Mouse (Mus musculus): ENCODE measurements at regions not wholly inside any gene's neighbourhood (a gene's known extent, or its start where the extent isn't known, plus 50 kb on each side); places are given as distances from the start of the nearest gene placed in this dataset.
A peak's percentile ranks its signal among the peaks of the same experiment; 100 is the strongest.

DNA sequence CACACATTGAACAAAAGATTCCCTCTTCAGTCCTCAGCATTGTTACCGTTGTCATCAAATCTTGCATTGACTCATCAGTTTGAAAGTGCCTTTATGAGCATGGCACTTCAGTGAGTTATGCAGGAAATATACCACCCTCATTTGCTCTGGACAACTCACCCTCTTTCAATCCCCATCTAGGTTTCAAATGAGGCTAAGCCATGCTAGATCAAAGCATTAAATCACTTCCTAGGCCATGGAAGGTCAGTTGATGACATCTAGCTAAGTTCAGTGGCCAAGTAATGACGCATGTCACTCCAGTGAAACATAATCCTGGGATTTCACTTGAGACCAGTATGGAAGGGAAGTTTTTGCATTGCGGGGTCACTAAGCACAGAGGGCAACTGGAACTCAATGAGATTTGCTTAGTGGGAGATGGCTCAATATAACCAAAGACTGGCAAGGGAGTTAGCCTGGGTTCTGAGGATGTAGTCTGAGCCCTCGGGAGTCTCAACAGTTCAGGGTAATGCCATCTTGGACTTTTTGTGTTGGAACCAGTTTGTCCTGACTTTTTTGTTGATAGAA lies 562.0 kb upstream of the Sall1 start:
- no peak overlapping the region for H3K4me2 ChIP-seq (ENCODE audit: low read depth, low read length)
- no peak overlapping the region for H3K9ac ChIP-seq (ENCODE audit: low read depth, low read length)
- H3K9me3 ChIP-seq (replicated peaks; ENCODE audit: control insufficient read depth, low read length) = no peaks in the 10 kb centered on the region
- ATAC-seq (ENCODE audit: low read depth) = no peak
- no peaks in the 10 kb centered on the region for H3K27me3 ChIP-seq (ENCODE audit: control insufficient read depth, insufficient read depth, low read depth, low read length)
- H3K36me3 ChIP-seq (ENCODE audit: control insufficient read depth, insufficient read depth) = no peaks in the 10 kb centered on the region
- H3K4me3 ChIP-seq (ENCODE audit: low read depth, low read length) = no peak overlapping the region
- H3K4me1 ChIP-seq (ENCODE audit: control insufficient read depth, low read depth, low read length) = no peaks in the 10 kb centered on the region
- 65% methylated on average over 4 of the region's 4 CpGs for WGBS (ENCODE audit: insufficient replicate concordance)
- H3K27ac ChIP-seq (ENCODE audit: low read length) = no peak overlapping the region

DNA sequence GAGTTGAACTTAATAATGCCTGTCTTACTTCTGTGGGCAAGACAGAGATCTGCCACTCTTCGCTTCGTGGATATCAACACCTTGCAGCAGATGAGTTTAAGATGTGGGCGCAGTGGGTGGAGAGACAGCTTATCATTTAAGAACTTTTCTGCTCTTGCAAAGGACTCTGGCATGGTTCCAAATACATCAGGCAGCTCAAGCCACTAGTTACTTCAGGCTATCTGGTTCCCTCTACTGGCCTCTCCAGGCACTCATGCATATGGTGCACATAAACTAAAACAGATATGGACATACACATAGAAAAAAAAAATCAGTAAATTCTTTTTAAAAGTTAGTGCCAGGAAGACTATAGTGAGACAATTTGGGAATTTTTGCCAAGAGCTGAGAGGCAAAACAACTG lies 560.5 kb upstream of the Sall1 start:
- no peak overlapping the region for H3K27ac ChIP-seq (ENCODE audit: low read length)
- no peak overlapping the region for H3K9ac ChIP-seq (ENCODE audit: low read depth, low read length)
- H3K4me1 ChIP-seq (ENCODE audit: control insufficient read depth, low read depth, low read length) = no peaks in the 10 kb centered on the region
- WGBS (ENCODE audit: insufficient replicate concordance) = 56% methylated on average over 3 of the region's 3 CpGs
- ATAC-seq (ENCODE audit: low read depth) = no peak; the same call in 1 of the 2 replicates
- no peak overlapping the region for H3K4me3 ChIP-seq (ENCODE audit: low read depth, low read length)
- H3K27me3 ChIP-seq (ENCODE audit: control insufficient read depth, insufficient read depth, low read depth, low read length) = no peaks in the 10 kb centered on the region
- H3K4me2 ChIP-seq (ENCODE audit: low read depth, low read length) = no peak overlapping the region
- no peaks in the 10 kb centered on the region for H3K9me3 ChIP-seq (replicated peaks; ENCODE audit: control insufficient read depth, low read length)
- no peaks in the 10 kb centered on the region for H3K36me3 ChIP-seq (ENCODE audit: control insufficient read depth, insufficient read depth)

DNA sequence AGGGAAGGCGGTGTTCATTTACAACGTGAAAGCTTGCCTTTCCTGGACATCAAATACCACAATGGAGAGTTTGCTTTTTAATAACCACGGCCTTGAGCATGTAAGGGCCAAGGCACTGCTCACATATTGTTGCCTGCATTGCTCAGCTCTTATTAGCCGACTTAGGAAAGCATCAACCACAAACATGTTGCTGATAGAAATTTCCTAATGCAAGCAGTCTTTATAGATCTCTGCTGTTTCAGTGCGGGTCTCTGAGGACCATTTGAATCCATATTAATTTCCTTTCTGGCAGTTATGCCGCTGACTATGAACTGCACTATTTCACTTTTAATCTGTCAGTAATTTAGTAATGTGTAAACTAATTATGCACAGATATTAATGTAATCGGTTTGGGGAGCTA lies 552.4 kb upstream of the Sall1 start:
- no peaks in the 10 kb centered on the region for H3K36me3 ChIP-seq (ENCODE audit: control insufficient read depth, insufficient read depth)
- H3K9me3 ChIP-seq (replicated peaks; ENCODE audit: control insufficient read depth, low read length) = no peaks in the 10 kb centered on the region
- no peaks in the 10 kb centered on the region for H3K4me1 ChIP-seq (ENCODE audit: control insufficient read depth, low read depth, low read length)
- H3K4me2 ChIP-seq (ENCODE audit: low read depth, low read length) = no peak overlapping the region
- no peaks in the 10 kb centered on the region for H3K27me3 ChIP-seq (ENCODE audit: control insufficient read depth, insufficient read depth, low read depth, low read length)
- 51% methylated on average over 7 of the region's 7 CpGs for WGBS (ENCODE audit: insufficient replicate concordance)
- ATAC-seq (ENCODE audit: low read depth) = no peak
- H3K9ac ChIP-seq (ENCODE audit: low read depth, low read length) = no peak overlapping the region
- H3K4me3 ChIP-seq (ENCODE audit: low read depth, low read length) = no peak overlapping the region
- no peak overlapping the region for H3K27ac ChIP-seq (ENCODE audit: low read length)

DNA sequence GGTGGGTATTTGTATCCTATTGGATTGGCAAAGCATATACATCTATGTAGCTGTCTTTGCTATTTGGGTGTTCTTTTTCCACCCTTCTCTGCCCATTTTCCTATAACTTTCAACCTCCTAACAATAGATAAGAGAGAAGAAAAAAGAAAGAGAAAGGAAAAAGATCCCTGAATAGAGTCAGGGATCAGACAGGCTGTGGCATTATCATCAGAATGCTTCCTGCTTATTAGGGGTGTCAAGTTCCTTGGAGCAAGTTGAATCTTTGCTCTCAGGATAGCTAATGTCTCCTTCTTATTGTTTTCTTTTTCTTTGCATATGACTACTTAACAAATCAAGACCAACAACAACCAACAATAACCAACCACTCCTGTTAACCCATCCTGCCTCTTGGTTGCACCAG lies 539.1 kb upstream of the Sall1 start:
- Histone ChIP-seq H3K9ac (ENCODE audit: low read depth, low read length) (no peak overlapping the region), H3K4me1 (ENCODE audit: control insufficient read depth, low read depth, low read length) (no peaks in the 10 kb centered on the region), H3K36me3 (ENCODE audit: control insufficient read depth, insufficient read depth) (no peaks in the 10 kb centered on the region), H3K4me2 (ENCODE audit: low read depth, low read length) (no peak overlapping the region), H3K27me3 (ENCODE audit: control insufficient read depth, insufficient read depth, low read depth, low read length) (no peaks in the 10 kb centered on the region), H3K27ac (ENCODE audit: low read length) (no peak overlapping the region), H3K9me3 (replicated peaks; ENCODE audit: control insufficient read depth, low read length) (no peaks in the 10 kb centered on the region), H3K4me3 (ENCODE audit: low read depth, low read length) (no peak overlapping the region)
- ATAC-seq (ENCODE audit: low read depth) = no peak

DNA sequence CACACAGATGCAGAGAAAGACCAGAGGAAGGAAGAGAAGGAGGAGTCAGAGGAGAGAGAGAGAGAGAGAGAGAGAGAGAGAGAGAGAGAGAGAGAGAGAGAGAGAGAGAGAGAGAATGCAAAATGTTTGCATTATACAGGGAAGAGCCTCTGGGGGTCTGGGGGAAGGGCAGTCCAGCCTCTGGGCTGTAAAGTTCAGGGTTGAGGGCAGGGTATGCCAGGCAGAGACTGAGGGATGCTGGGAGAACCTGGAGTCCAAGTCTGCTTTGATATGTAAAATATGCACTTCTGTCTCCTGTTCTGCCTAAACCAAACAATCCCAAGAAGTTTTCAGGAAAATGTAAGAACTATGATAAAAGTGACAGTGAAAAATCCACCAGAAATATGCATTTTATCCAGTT lies 538.6 kb upstream of the Sall1 start:
- no peak for ATAC-seq (ENCODE audit: low read depth)
- H3K4me3 ChIP-seq (ENCODE audit: low read depth, low read length) = no peak overlapping the region
- no peak overlapping the region for H3K27ac ChIP-seq (ENCODE audit: low read length)
- no peak overlapping the region for H3K4me2 ChIP-seq (ENCODE audit: low read depth, low read length)
- no peak overlapping the region for H3K9ac ChIP-seq (ENCODE audit: low read depth, low read length)
- H3K9me3 ChIP-seq (replicated peaks; ENCODE audit: control insufficient read depth, low read length) = no peaks in the 10 kb centered on the region
- H3K4me1 ChIP-seq (ENCODE audit: control insufficient read depth, low read depth, low read length) = no peaks in the 10 kb centered on the region
- H3K36me3 ChIP-seq (ENCODE audit: control insufficient read depth, insufficient read depth) = no peaks in the 10 kb centered on the region
- no peaks in the 10 kb centered on the region for H3K27me3 ChIP-seq (ENCODE audit: control insufficient read depth, insufficient read depth, low read depth, low read length)

DNA sequence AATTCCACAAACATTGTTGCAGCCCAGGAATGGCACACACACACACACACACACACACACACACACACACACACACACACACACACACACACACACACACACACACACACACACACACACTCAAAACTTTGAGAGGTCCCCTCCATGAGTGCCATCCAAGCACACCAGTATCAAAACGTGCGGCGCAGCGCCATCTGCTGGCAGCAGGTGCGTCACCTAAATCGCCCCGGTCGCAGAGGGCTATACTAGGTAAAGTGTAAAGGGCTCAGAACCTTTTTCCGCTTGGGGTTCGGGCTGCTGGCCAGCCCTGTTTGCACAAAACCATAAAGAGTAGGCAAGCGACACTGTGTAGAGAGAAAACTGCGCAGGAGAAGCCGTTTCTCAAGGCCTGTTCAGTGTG lies 527.9 kb upstream of the Sall1 start:
- ATAC-seq (ENCODE audit: low read depth) = 0 out of 2 replicates have a peak, but pooled peaks have one; percentile 32
- Histone ChIP-seq H3K9me3 (replicated peaks; ENCODE audit: control insufficient read depth, low read length) (no peaks in the 10 kb centered on the region), H3K27me3 (ENCODE audit: control insufficient read depth, insufficient read depth, low read depth, low read length) (no peaks in the 10 kb centered on the region), H3K27ac (ENCODE audit: low read length) (no peak overlapping the region), H3K4me2 (ENCODE audit: low read depth, low read length) (no peak overlapping the region), H3K4me3 (ENCODE audit: low read depth, low read length) (no peak overlapping the region), H3K4me1 (ENCODE audit: control insufficient read depth, low read depth, low read length) (no peaks in the 10 kb centered on the region), H3K36me3 (ENCODE audit: control insufficient read depth, insufficient read depth) (no peaks in the 10 kb centered on the region), H3K9ac (ENCODE audit: low read depth, low read length) (no peak overlapping the region)
- 4% methylated on average over 13 of the region's 13 CpGs for WGBS (ENCODE audit: insufficient replicate concordance)

DNA sequence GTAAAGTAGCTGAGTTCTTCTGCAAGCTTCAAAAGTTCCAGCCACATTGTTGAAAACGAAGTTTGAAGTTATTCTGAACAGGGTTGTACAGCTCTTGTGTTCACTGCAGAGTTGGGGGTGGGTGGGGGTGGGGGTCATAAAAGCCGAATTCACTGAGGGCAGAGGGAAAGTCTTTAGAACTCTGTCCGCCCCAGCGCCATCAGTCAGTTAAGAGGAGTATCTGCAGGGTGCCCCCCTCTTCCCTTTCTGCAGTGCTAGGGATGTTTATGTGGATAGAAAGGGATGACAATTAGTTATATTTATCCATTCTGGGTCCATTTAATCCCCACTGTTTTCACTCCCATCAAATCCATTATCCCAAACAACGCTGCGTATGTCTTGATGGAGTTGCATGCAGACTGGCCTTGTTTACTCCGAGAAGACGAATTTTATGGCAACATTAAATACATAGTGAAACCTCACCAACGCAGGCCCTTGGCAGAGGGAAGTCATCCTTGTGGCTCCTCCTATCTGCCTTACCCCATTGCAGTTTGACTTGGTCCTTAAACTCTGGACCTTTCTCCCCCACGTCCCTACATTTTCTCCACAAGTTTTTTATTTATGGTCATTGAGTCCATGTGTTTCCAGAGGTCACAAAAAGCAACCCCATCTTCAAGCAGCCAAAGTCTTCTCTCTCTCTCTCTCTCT lies 526.8 kb upstream of the Sall1 start:
- Histone ChIP-seq H3K4me1 (ENCODE audit: control insufficient read depth, low read depth, low read length) (no peaks in the 10 kb centered on the region), H3K36me3 (ENCODE audit: control insufficient read depth, insufficient read depth) (no peaks in the 10 kb centered on the region), H3K27ac (ENCODE audit: low read length) (no peak overlapping the region), H3K9me3 (replicated peaks; ENCODE audit: control insufficient read depth, low read length) (no peaks in the 10 kb centered on the region), H3K9ac (ENCODE audit: low read depth, low read length) (no peak overlapping the region), H3K27me3 (ENCODE audit: control insufficient read depth, insufficient read depth, low read depth, low read length) (no peaks in the 10 kb centered on the region), H3K4me3 (ENCODE audit: low read depth, low read length) (no peak overlapping the region), H3K4me2 (ENCODE audit: low read depth, low read length) (no peak overlapping the region)
- WGBS (ENCODE audit: insufficient replicate concordance) = 43% methylated on average over 10 of the region's 10 CpGs
- ATAC-seq (ENCODE audit: low read depth) = no peak

DNA sequence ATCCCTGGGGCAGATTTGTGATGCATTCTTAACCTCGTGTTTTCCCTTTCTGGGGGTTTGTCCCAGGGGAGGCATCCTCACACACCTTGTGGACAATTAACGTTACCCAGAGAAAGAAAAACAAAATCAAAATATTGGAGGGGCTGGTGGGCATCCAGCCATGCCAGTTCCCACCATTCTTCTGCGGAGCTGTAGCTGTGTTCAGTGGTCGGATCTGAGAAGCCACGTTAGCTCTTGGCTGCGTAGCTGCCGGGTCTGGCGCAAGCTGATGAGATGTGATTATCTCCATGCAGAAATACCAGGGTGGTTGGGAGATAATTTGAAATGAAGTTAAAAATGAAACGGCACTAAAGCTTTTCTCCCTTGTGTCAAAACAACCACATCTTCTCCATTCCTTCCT lies 525.4 kb upstream of the Sall1 start:
- Histone ChIP-seq H3K36me3 (ENCODE audit: control insufficient read depth, insufficient read depth) (no peaks in the 10 kb centered on the region), H3K4me1 (ENCODE audit: control insufficient read depth, low read depth, low read length) (no peaks in the 10 kb centered on the region), H3K27ac (ENCODE audit: low read length) (no peak overlapping the region), H3K4me2 (ENCODE audit: low read depth, low read length) (no peak overlapping the region), H3K4me3 (ENCODE audit: low read depth, low read length) (no peak overlapping the region), H3K9me3 (replicated peaks; ENCODE audit: control insufficient read depth, low read length) (no peaks in the 10 kb centered on the region), H3K9ac (ENCODE audit: low read depth, low read length) (no peak overlapping the region), H3K27me3 (ENCODE audit: control insufficient read depth, insufficient read depth, low read depth, low read length) (no peaks in the 10 kb centered on the region)
- 47% methylated on average over 9 of the region's 9 CpGs for WGBS (ENCODE audit: insufficient replicate concordance)
- no peak for ATAC-seq (ENCODE audit: low read depth)

DNA sequence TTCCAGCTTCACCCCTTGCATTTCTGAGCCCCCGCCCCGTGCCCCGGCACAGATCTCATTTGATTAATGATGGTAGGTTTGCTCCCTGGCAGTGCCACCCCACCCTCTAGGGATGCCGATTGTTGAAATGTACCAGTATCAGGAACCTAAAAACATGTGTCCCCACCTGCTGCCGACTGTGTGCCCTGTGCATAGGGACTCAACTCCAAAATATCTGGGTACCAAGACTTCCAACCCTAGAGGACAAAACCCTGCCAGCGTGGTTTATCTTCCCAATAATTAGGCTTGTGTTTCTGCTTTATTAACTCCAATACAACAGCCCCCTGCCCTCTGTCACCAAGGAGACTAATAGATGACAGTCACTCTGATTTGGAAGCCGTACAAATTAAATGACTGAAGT lies 524.7 kb upstream of the Sall1 start:
- no peak overlapping the region for H3K4me2 ChIP-seq (ENCODE audit: low read depth, low read length)
- H3K27ac ChIP-seq (ENCODE audit: low read length) = no peak overlapping the region
- no peaks in the 10 kb centered on the region for H3K4me1 ChIP-seq (ENCODE audit: control insufficient read depth, low read depth, low read length)
- no peak overlapping the region for H3K9ac ChIP-seq (ENCODE audit: low read depth, low read length)
- H3K4me3 ChIP-seq (ENCODE audit: low read depth, low read length) = no peak overlapping the region
- H3K36me3 ChIP-seq (ENCODE audit: control insufficient read depth, insufficient read depth) = no peaks in the 10 kb centered on the region
- no peaks in the 10 kb centered on the region for H3K27me3 ChIP-seq (ENCODE audit: control insufficient read depth, insufficient read depth, low read depth, low read length)
- WGBS (ENCODE audit: insufficient replicate concordance) = 64% methylated on average over 7 of the region's 7 CpGs
- H3K9me3 ChIP-seq (replicated peaks; ENCODE audit: control insufficient read depth, low read length) = no peaks in the 10 kb centered on the region
- no peak for ATAC-seq (ENCODE audit: low read depth)
